Mouse (Mus musculus) G1E (cell line): ENCODE data around the gene Gga1. TPM values are rescaled to one million over a fixed set of nuclear protein-coding genes. Genes with fewer than 3 reads are reported as not detected.
"Not testable (repeated sequence)": the region's sequence is repeated elsewhere in the genome, so short reads cannot be mapped to it uniquely, and the experiment has no call there.

ENCODE experiments used
- ATAC-seq: 2 replicates; pipeline ENCODE4 v1.8.0; 2016; ENCODE audit warnings: mild to moderate bottlenecking; ENCODE audit not compliant: insufficient number of reproducible peaks, poor library complexity, low FRiP score, severe bottlenecking; ENCODE audit errors: extremely low read depth
- DNase-seq: peaks from one replicate; pipeline ENCODE4 v3.0.0; 2012; ENCODE audit warnings: low spot score
- H3K27me3 ChIP-seq: 2 replicates; pipeline ENCODE4 v1.6.1; 2012; ENCODE audit warnings: mild to moderate bottlenecking, low read length, inconsistent platforms; ENCODE audit not compliant: insufficient read depth
- H3K36me3 ChIP-seq: replicated peaks from 2 replicates; pipeline ENCODE3; 2012; ENCODE audit warnings: mild to moderate bottlenecking, inconsistent platforms
- H3K4me1 ChIP-seq: 2 replicates; pipeline ENCODE4 v1.6.1; 2012; ENCODE audit warnings: low read depth, low read length, inconsistent platforms, mixed read lengths; ENCODE audit not compliant: insufficient read depth
- H3K4me3 ChIP-seq: 2 replicates; pipeline ENCODE4 v1.5.1; 2012; ENCODE audit warnings: low read depth, mild to moderate bottlenecking, inconsistent platforms, low read length, moderate library complexity, mixed read lengths
- H3K9me3 ChIP-seq: replicated peaks from 2 replicates; pipeline ENCODE4 v1.6.1; 2012; ENCODE audit warnings: inconsistent platforms
- CTCF ChIP-seq: IDR thresholded peaks from 2 replicates; pipeline ENCODE4 v1.5.1; 2012; ENCODE audit warnings: low read depth, low read length, inconsistent platforms, mixed read lengths
- GATA1 ChIP-seq: IDR thresholded peaks from 2 replicates; pipeline ENCODE4 v1.6.1; 2012; ENCODE audit warnings: borderline replicate concordance, low read length, inconsistent platforms, mixed read lengths
- GATA2 ChIP-seq: IDR thresholded peaks from 2 replicates; pipeline ENCODE4 v1.6.1; 2012; ENCODE audit warnings: low read depth, low read length, inconsistent platforms, borderline replicate concordance
- POLR2AphosphoS5 ChIP-seq: IDR thresholded peaks from 2 replicates; pipeline ENCODE4 v1.6.1; 2012; ENCODE audit warnings: low read depth, low read length, inconsistent platforms; ENCODE audit not compliant: insufficient replicate concordance
- TAL1 ChIP-seq: conservative IDR thresholded peaks from 2 replicates; pipeline ENCODE4 v1.6.1; 2012; ENCODE audit warnings: low read depth, low read length, inconsistent platforms, mixed read lengths
- polyA plus RNA-seq: library from polyadenylated mRNA; stranded (reverse); fragments of >175 nt; gene quantifications from 2 replicates; pipeline ENCODE4 v1.2.3, GENCODE M21; 2012
- total RNA-seq, 2 experiments: library from RNA; stranded (forward) in 1 of 2; stranded (reverse) in 1 of 2; fragments of 200-1000 nt in 1 of 2; fragments of >200 nt in 1 of 2; fragmentation: Nextera tagmentation in 1 of 2; gene quantifications; 2 replicates each; pipeline ENCODE4 v1.2.3; 2014 to 2017

Gga1 gene
- total and polyA plus RNA-seq, 3 experiments, result 10.0 to 158 (median 52.6) TPM

- ATAC-seq (no peak), DNase-seq (no peak)
- H3K9me3 ChIP-seq, result 0 out of 2 replicates have a peak, but pooled peaks cover 2% of the 10 kb centered on the region
- no peaks in the 10 kb centered on the region for H3K36me3 ChIP-seq
- H3K4me3 ChIP-seq, result no peak overlapping the region
- peaks cover 11% of the 10 kb centered on the region for H3K4me1 ChIP-seq
- TF ChIP-seq CTCF (no peak), GATA2 (no peak), TAL1 (no peak), GATA1 (no peak), POLR2AphosphoS5 (no peak)
- H3K27me3 ChIP-seq, result peaks cover 63% of the 10 kb centered on the region
Measured at GRCm38 (mm10) chr15:78845867-78846266, 31.1 kb upstream of the Gga1 start.

GRCm38 (mm10) chr15:78846352-78846751, 30.6 kb upstream of the Gga1 start:
- H3K9me3 ChIP-seq, result 0 out of 2 replicates have a peak, but pooled peaks cover 2% of the 10 kb centered on the region
- ATAC-seq, result no peak
- peaks cover 16% of the 10 kb centered on the region for H3K4me1 ChIP-seq
- H3K4me3 ChIP-seq, result no peak overlapping the region
- H3K27me3 ChIP-seq, result peaks cover 66% of the 10 kb centered on the region
- no peak for TF ChIP-seq GATA2
- no peak for TF ChIP-seq POLR2AphosphoS5
- TF ChIP-seq TAL1, result no peak
- TF ChIP-seq GATA1, result no peak
- no peak for DNase-seq
- H3K36me3 ChIP-seq, result no peaks in the 10 kb centered on the region

- ATAC-seq, H3K4me3 ChIP-seq, H3K36me3 ChIP-seq, DNase-seq, H3K9me3 ChIP-seq: not testable (repeated sequence)
- Histone ChIP-seq H3K27me3 (peaks cover 67% of the 10 kb centered on the region), H3K4me1 (peaks cover 21% of the 10 kb centered on the region)
Measured at GRCm38 (mm10) chr15:78846805-78847204, 30.2 kb upstream of the Gga1 start.

GRCm38 (mm10) chr15:78848467-78848866, 28.5 kb upstream of the Gga1 start:
- peaks cover 60% of the 10 kb centered on the region for H3K27me3 ChIP-seq
- TF ChIP-seq CTCF (peak; percentile 93), POLR2AphosphoS5 (no peak), GATA2 (no peak), GATA1 (no peak), TAL1 (no peak)
- no peak overlapping the region for H3K4me3 ChIP-seq
- peak; percentile 34; the same call in 1 of the 2 replicates for ATAC-seq
- no peaks in the 10 kb centered on the region for H3K9me3 ChIP-seq
- no peaks in the 10 kb centered on the region for H3K36me3 ChIP-seq
- DNase-seq, result peak; percentile 68
- H3K4me1 ChIP-seq, result peaks cover 12% of the 10 kb centered on the region

GRCm38 (mm10) chr15:78849485-78849884, 27.5 kb upstream of the Gga1 start:
- no peak for ATAC-seq

GRCm38 (mm10) chr15:78850059-78850824, 26.7 kb upstream of the Gga1 start:
- DNase-seq, result no peak
- H3K9me3 ChIP-seq, result no peaks in the 10 kb centered on the region
- no peak for TF ChIP-seq GATA1
- H3K36me3 ChIP-seq, result no peaks in the 10 kb centered on the region
- no peak overlapping the region for H3K4me3 ChIP-seq
- ATAC-seq, result no peak
- H3K27me3 ChIP-seq, result peaks cover 54% of the 10 kb centered on the region
- H3K4me1 ChIP-seq, result peaks cover 12% of the 10 kb centered on the region

More at GRCm38 (mm10) chr15:78849485-78849884, 27.5 kb upstream of the Gga1 start:
- TF ChIP-seq GATA2, result no peak
- no peak for TF ChIP-seq CTCF
- no peak for TF ChIP-seq POLR2AphosphoS5
- no peak for TF ChIP-seq TAL1
- TF ChIP-seq GATA1, result no peak
- Histone ChIP-seq H3K27me3 (peaks cover 56% of the 10 kb centered on the region), H3K9me3 (no peaks in the 10 kb centered on the region), H3K36me3 (no peaks in the 10 kb centered on the region), H3K4me3 (no peak overlapping the region), H3K4me1 (peaks cover 12% of the 10 kb centered on the region)
- DNase-seq, result no peak

- H3K4me3 ChIP-seq, result no peak overlapping the region
- ATAC-seq (no peak), DNase-seq (no peak)
- no peaks in the 10 kb centered on the region for H3K36me3 ChIP-seq
- no peaks in the 10 kb centered on the region for H3K9me3 ChIP-seq
- peaks cover 17% of the 10 kb centered on the region for H3K4me1 ChIP-seq
- peaks cover 53% of the 10 kb centered on the region for H3K27me3 ChIP-seq
- TF ChIP-seq POLR2AphosphoS5 (no peak), CTCF (no peak), GATA2 (no peak), TAL1 (no peak), GATA1 (no peak)
Measured at GRCm38 (mm10) chr15:78850944-78851343, 26.0 kb upstream of the Gga1 start.
